Mouse (Mus musculus): ENCODE measurements at regions not wholly inside any gene's neighbourhood (a gene's known extent, or its start where the extent isn't known, plus 50 kb on each side); places are given as distances from the start of the nearest gene placed in this dataset.
A peak's percentile ranks its signal among the peaks of the same experiment; 100 is the strongest.
"Not testable (repeated sequence)": the region's sequence is repeated elsewhere in the genome, so short reads cannot be mapped to it uniquely, and the experiment has no call there.

GRCm38 (mm10) chr3:121593143-121593542 lies 60.9 kb upstream of the Slc44a3 start:
- Histone ChIP-seq H3K9me3 (ENCODE audit: control insufficient read depth, low read length) (no peaks in the 10 kb centered on the region), H3K4me1 (replicated peaks; ENCODE audit: control insufficient read depth, insufficient read depth, low read length) (no peaks in the 10 kb centered on the region), H3K9ac (ENCODE audit: low read depth, low read length) (no peak overlapping the region), H3K36me3 (ENCODE audit: control insufficient read depth, insufficient read depth, low read length) (no peaks in the 10 kb centered on the region), H3K27ac (ENCODE audit: low read depth, low read length) (no peak overlapping the region), H3K27me3 (ENCODE audit: control insufficient read depth, insufficient read depth, low read length) (no peaks in the 10 kb centered on the region), H3K4me3 (ENCODE audit: low read depth, low read length) (no peak overlapping the region), H3K4me2 (replicated peaks; ENCODE audit: low read depth, low read length) (no peak overlapping the region)
- ATAC-seq (ENCODE audit: low FRiP score): no peak
- WGBS: 78% methylated on average over 4 of the region's 4 CpGs
- DNase-seq (ENCODE audit: low spot score): no peak

DNA sequence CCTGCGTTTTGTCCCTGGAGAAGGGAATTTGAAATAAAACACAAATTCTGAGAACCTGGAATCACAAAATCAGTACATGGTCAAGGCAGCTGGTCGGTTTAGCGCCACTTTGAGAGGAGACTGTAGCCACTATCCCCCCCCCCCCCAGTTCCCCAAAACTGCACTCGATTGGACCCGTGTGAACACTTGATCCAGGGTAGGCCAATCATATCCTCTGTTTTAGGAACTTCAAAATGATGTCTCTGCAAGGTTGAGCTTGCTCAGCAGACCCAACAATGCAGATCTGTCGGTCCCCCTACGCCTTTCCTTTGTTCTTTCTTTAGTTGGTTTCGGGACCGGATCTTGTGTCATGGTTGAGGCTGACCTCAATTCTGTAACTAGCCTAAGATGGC lies 57.3 kb upstream of the Slc44a3 start:
- H3K4me2 ChIP-seq (replicated peaks; ENCODE audit: low read depth, low read length): no peak overlapping the region
- no peak overlapping the region for H3K9ac ChIP-seq (ENCODE audit: low read depth, low read length)
- no peaks in the 10 kb centered on the region for H3K27me3 ChIP-seq (ENCODE audit: control insufficient read depth, insufficient read depth, low read length)
- H3K9me3 ChIP-seq (ENCODE audit: control insufficient read depth, low read length): no peaks in the 10 kb centered on the region
- H3K36me3 ChIP-seq (ENCODE audit: control insufficient read depth, insufficient read depth, low read length): no peaks in the 10 kb centered on the region
- H3K27ac ChIP-seq (ENCODE audit: low read depth, low read length): no peak overlapping the region
- H3K4me1 ChIP-seq (replicated peaks; ENCODE audit: control insufficient read depth, insufficient read depth, low read length): no peaks in the 10 kb centered on the region
- WGBS: 86% methylated on average over 9 of the region's 9 CpGs
- ATAC-seq (ENCODE audit: low FRiP score) (no peak), DNase-seq (ENCODE audit: low spot score) (no peak)
- no peak overlapping the region for H3K4me3 ChIP-seq (ENCODE audit: low read depth, low read length)

DNA sequence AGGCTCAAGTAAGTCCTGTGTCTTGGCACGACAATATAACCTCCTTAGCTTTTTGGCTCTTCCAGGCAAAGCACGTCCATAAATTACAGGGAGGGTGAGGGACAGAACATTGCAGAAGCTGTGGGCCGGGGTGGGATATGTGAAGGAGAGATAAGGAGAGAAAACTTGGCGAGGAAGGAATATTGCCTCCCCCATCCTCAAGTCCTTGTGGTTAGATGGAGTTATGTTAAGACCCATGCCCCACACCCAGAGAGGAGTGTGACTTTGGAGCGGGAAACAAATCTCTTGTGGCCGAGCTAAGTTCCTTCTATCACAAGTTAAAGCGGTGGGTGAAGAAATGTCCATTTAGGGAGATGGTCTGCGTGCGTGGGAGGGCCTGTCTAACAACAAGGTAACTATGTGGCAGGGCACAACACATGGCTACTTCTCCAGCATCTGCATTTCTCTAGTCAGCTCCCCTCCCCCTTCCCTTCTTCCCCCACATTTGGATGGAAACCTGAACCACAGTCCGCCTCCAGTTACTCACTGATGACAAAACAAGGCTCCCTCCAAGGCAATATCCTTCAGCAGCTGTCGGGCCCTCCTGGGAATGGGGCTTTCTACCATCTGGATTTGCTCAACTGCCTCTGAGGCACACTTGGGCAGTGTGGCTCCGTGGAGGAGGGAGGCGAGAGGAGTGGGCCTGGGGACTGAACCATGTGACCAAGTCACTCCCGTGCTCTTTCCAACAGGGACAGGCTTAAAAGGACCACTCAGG lies 56.7 kb upstream of the Slc44a3 start:
- DNase-seq (ENCODE audit: low spot score) (peak; percentile 49), ATAC-seq (ENCODE audit: low FRiP score) (peak; percentile 53; the same call in 1 of the 2 replicates)
- Histone ChIP-seq H3K9ac (ENCODE audit: low read depth, low read length) (no peak overlapping the region), H3K4me3 (ENCODE audit: low read depth, low read length) (no peak overlapping the region), H3K27ac (ENCODE audit: low read depth, low read length) (no peak overlapping the region), H3K27me3 (ENCODE audit: control insufficient read depth, insufficient read depth, low read length) (no peaks in the 10 kb centered on the region), H3K4me2 (replicated peaks; ENCODE audit: low read depth, low read length) (no peak overlapping the region), H3K9me3 (ENCODE audit: control insufficient read depth, low read length) (no peaks in the 10 kb centered on the region), H3K36me3 (ENCODE audit: control insufficient read depth, insufficient read depth, low read length) (no peaks in the 10 kb centered on the region), H3K4me1 (replicated peaks; ENCODE audit: control insufficient read depth, insufficient read depth, low read length) (no peaks in the 10 kb centered on the region)
- 67% methylated on average over 14 of the region's 14 CpGs for WGBS

GRCm38 (mm10) chr3:121585306-121585705 lies 53.1 kb upstream of the Slc44a3 start:
- no peaks in the 10 kb centered on the region for H3K27me3 ChIP-seq (ENCODE audit: control insufficient read depth, insufficient read depth, low read length)
- ATAC-seq (ENCODE audit: low FRiP score) (no peak), DNase-seq (ENCODE audit: low spot score) (no peak)
- H3K9me3 ChIP-seq (ENCODE audit: control insufficient read depth, low read length): no peaks in the 10 kb centered on the region
- 91% methylated on average over 5 of the region's 5 CpGs for WGBS
- no peaks in the 10 kb centered on the region for H3K4me1 ChIP-seq (replicated peaks; ENCODE audit: control insufficient read depth, insufficient read depth, low read length)
- H3K36me3 ChIP-seq (ENCODE audit: control insufficient read depth, insufficient read depth, low read length): no peaks in the 10 kb centered on the region
- H3K27ac ChIP-seq (ENCODE audit: low read depth, low read length): no peak overlapping the region
- H3K4me3 ChIP-seq (ENCODE audit: low read depth, low read length): no peak overlapping the region
- no peak overlapping the region for H3K4me2 ChIP-seq (replicated peaks; ENCODE audit: low read depth, low read length)
- no peak overlapping the region for H3K9ac ChIP-seq (ENCODE audit: low read depth, low read length)

DNA sequence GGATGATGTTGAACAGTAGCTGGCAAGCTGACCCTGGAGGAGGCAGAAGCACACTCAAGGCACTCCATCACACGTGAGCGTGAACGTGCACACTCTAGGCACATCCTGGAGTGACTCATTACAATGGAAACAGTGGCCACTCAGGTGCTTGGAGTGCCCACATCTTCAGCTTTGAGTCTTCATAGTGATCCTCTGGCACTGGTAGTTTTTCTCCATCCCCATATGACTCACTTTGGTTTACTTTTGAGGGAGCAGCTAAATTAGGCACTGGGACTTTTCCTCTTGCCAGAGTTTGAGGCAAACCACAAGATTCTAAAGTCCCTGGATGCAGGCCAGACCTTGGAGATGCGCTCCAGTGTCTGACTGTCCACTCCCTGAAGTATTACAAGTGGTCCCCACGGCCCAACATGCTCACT lies 52.5 kb upstream of the Slc44a3 start:
- H3K9ac ChIP-seq (ENCODE audit: low read depth, low read length): no peak overlapping the region
- ATAC-seq (ENCODE audit: low FRiP score) (no peak), DNase-seq (ENCODE audit: low spot score) (no peak)
- H3K4me2 ChIP-seq (replicated peaks; ENCODE audit: low read depth, low read length): no peak overlapping the region
- no peaks in the 10 kb centered on the region for H3K36me3 ChIP-seq (ENCODE audit: control insufficient read depth, insufficient read depth, low read length)
- WGBS: 82% methylated on average over 5 of the region's 5 CpGs
- no peak overlapping the region for H3K27ac ChIP-seq (ENCODE audit: low read depth, low read length)
- H3K9me3 ChIP-seq (ENCODE audit: control insufficient read depth, low read length): no peaks in the 10 kb centered on the region
- H3K4me3 ChIP-seq (ENCODE audit: low read depth, low read length): no peak overlapping the region
- no peaks in the 10 kb centered on the region for H3K27me3 ChIP-seq (ENCODE audit: control insufficient read depth, insufficient read depth, low read length)
- no peaks in the 10 kb centered on the region for H3K4me1 ChIP-seq (replicated peaks; ENCODE audit: control insufficient read depth, insufficient read depth, low read length)

DNA sequence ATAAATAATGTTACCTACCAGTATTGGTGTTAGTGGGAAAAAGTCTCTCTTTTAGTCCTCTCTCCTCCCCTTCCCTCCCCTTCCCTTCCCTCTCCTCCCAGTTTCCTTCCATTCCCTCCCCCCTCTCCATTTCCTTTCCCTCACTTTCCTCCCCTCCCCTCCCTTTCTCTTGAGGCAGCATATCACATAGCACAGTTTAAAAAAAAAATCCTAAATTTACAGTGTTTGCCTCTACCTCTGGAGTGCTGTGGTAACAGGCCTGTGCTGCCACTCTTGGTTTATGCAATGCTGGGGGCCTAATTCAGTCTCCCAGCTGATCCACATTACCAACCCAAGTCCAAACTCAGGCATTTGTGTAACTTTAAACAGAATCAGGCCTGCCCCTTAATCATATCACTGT lies 52.1 kb upstream of the Slc44a3 start:
- H3K36me3 ChIP-seq (ENCODE audit: control insufficient read depth, insufficient read depth, low read length): no peaks in the 10 kb centered on the region
- H3K9ac ChIP-seq (ENCODE audit: low read depth, low read length): no peak overlapping the region
- H3K27me3 ChIP-seq (ENCODE audit: control insufficient read depth, insufficient read depth, low read length): no peaks in the 10 kb centered on the region
- H3K4me3 ChIP-seq (ENCODE audit: low read depth, low read length): no peak overlapping the region
- H3K9me3 ChIP-seq (ENCODE audit: control insufficient read depth, low read length): no peaks in the 10 kb centered on the region
- no peak overlapping the region for H3K4me2 ChIP-seq (replicated peaks; ENCODE audit: low read depth, low read length)
- no peaks in the 10 kb centered on the region for H3K4me1 ChIP-seq (replicated peaks; ENCODE audit: control insufficient read depth, insufficient read depth, low read length)
- H3K27ac ChIP-seq (ENCODE audit: low read depth, low read length): no peak overlapping the region
- DNase-seq (ENCODE audit: low spot score) (no peak), ATAC-seq (ENCODE audit: low FRiP score) (no peak)

DNA sequence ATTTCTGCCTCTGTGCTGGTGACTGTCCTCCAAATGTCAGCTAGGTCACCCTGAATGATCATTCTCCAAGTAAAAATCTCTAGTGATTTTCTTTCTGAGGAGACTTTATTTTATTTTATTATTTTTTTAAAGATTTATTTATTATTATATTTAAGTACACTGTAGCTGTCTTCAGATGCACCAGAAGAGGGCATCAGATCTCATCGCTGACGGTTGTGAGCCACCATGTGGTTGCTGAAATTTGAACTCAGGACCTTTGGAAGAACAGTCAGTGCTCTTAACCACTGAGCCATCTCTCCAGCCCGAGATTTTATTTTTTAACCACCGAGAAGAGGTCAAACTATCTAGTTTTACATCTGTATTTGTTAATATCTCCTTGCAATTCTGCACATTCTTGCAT lies 50.5 kb upstream of the Slc44a3 start:
- not testable (repeated sequence) for H3K27me3 ChIP-seq (ENCODE audit: control insufficient read depth, insufficient read depth, low read length); H3K4me2 ChIP-seq (replicated peaks; ENCODE audit: low read depth, low read length); H3K9me3 ChIP-seq (ENCODE audit: control insufficient read depth, low read length); H3K27ac ChIP-seq (ENCODE audit: low read depth, low read length); H3K4me3 ChIP-seq (ENCODE audit: low read depth, low read length); H3K9ac ChIP-seq (ENCODE audit: low read depth, low read length); ATAC-seq (ENCODE audit: low FRiP score); H3K36me3 ChIP-seq (ENCODE audit: control insufficient read depth, insufficient read depth, low read length); DNase-seq (ENCODE audit: low spot score); H3K4me1 ChIP-seq (replicated peaks; ENCODE audit: control insufficient read depth, insufficient read depth, low read length)
- WGBS: 82% methylated on average over 4 of the region's 4 CpGs

Measured in hindbrain, embryonic 11.5 days (tissue).